Mouse (Mus musculus) thymus, postnatal 4 days (tissue): Measurements from ENCODE around the gene Gm14444.
"Not testable (repeated sequence)": the region's sequence is repeated elsewhere in the genome, so short reads cannot be mapped to it uniquely, and the experiment has no call there.

ENCODE experiments used
- DNase-seq: peaks from one replicate; pipeline ENCODE4 v3.0.0; 2021

Gm14444 gene

GRCm38 (mm10) chr2:175010022-175010421, at the start of gene Gm14444:
TSS of gene Gm14444 (plus strand) at chr2:175010241.
- DNase-seq = not testable (repeated sequence)

DNA sequence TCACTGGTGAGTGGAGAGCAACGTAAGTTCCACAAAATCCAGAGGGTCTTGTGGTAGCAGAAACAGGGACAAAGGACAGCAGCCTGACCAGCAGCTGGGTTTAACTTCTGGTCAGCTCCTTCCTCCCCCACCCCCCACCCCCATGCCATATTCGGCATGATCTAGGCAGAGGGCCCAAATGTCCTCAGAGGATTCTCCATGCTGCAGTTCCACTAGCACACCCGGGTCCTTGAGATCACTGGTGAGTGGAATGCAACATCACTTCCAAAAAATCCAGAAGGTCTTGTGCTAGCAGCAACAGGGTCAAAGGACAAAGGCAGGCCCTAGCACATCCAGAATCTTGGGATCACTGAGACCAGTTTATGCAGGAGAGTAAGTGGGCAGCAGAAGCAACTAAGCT, 44.6 kb upstream of the Gm14444 start:
- DNase-seq = not testable (repeated sequence)

- not testable (repeated sequence) for DNase-seq
These were observed 34.2 kb downstream of the Gm14444 start for GRCm38 (mm10) chr2:175044268-175044667.

GRCm38 (mm10) chr2:175067681-175068261, 57.7 kb downstream of the Gm14444 start, which contains the start of gene Gm14393:
TSS of gene Gm14393 (minus strand) at chr2:175067781.
- not testable (repeated sequence) for DNase-seq
